Mouse (Mus musculus) limb, embryonic 11.5 days (tissue): ENCODE results near the gene Bicc1. TPM values are rescaled to one million over a fixed set of nuclear protein-coding genes. Genes with fewer than 3 reads are reported as not detected.

Experiments
- ATAC-seq: fragments of 200-750 bp; cut with Nextera tagmentation; 2 replicates; pipeline ENCODE4 v1.8.0; 2017; ENCODE audit warnings: low read depth; ENCODE audit not compliant: insufficient number of reproducible peaks, low FRiP score, low TSS enrichment
- DNase-seq: peaks from one replicate; pipeline ENCODE4 v3.0.0-alpha.2; 2015; ENCODE audit warnings: low spot score
- H3K27ac ChIP-seq: fragments of 300-500 bp; sonication (generic); replicated peaks from 2 replicates; pipeline ENCODE4 v1.5.1; 2014; ENCODE audit warnings: low read depth, mild to moderate bottlenecking, low read length
- H3K27me3 ChIP-seq: fragments of 300-500 bp; sonication (generic); 2 replicates; pipeline ENCODE4 v1.6.1; 2014; ENCODE audit warnings: mild to moderate bottlenecking, low read length, mixed read lengths; ENCODE audit not compliant: control insufficient read depth, insufficient read depth
- H3K36me3 ChIP-seq: fragments of 300-500 bp; sonication (generic); 2 replicates; pipeline ENCODE4 v1.6.1; 2014; ENCODE audit warnings: mild to moderate bottlenecking, low read length, moderate library complexity, mixed read lengths; ENCODE audit not compliant: control insufficient read depth, insufficient read depth
- H3K4me1 ChIP-seq: fragments of 300-500 bp; sonication (generic); 2 replicates; pipeline ENCODE4 v1.6.1; 2014; ENCODE audit warnings: low read length, mixed read lengths; ENCODE audit not compliant: control insufficient read depth, insufficient read depth
- H3K4me2 ChIP-seq: fragments of 300-500 bp; sonication (generic); 2 replicates; pipeline ENCODE4 v1.6.1; 2014; ENCODE audit warnings: low read depth, mild to moderate bottlenecking, moderate library complexity; ENCODE audit not compliant: severe bottlenecking
- H3K4me3 ChIP-seq: fragments of 300-500 bp; sonication (generic); 2 replicates; pipeline ENCODE4 v1.5.1; 2014; ENCODE audit warnings: low read depth, low read length
- H3K9ac ChIP-seq: fragments of 300-500 bp; sonication (generic); 2 replicates; pipeline ENCODE4 v1.6.1; 2014; ENCODE audit warnings: mild to moderate bottlenecking, low read length
- H3K9me3 ChIP-seq: fragments of 300-500 bp; sonication (generic); 2 replicates; pipeline ENCODE4 v1.6.1; 2016; ENCODE audit warnings: low read length; ENCODE audit not compliant: control insufficient read depth
- WGBS: fragments of 180-500 bp; shearing (Covaris S2); extraction: QIAGEN DNeasy Blood & Tissue Kit; methylation state at CpG from one replicate; pipeline ENCODE4 v1.1.7; 2014; 5-methylcytosine and 5-hydroxymethylcytosine counted together
- polyA plus RNA-seq: library from polyadenylated mRNA; unstranded; fragments of >200 nt; fragmentation: Nextera tagmentation; extraction: Ambion mirVana; gene quantifications from 2 replicates; pipeline ENCODE4 v1.2.1, GENCODE M21; 2014

Bicc1 gene
- polyA plus RNA-seq, 1 experiment from 2014 or later, result 8.5 TPM

- H3K9me3 ChIP-seq, result no peaks in the 10 kb centered on the region
- no peaks in the 10 kb centered on the region for H3K4me1 ChIP-seq
- H3K27ac ChIP-seq, result no peak overlapping the region
- WGBS, result 85% methylated on average over 11 of the region's 11 CpGs
- DNase-seq, result no peak
- H3K4me2 ChIP-seq, result no peak overlapping the region
- no peaks in the 10 kb centered on the region for H3K27me3 ChIP-seq
- no peak overlapping the region for H3K9ac ChIP-seq
- H3K4me3 ChIP-seq, result no peak overlapping the region
- H3K36me3 ChIP-seq, result no peaks in the 10 kb centered on the region
- ATAC-seq, result no peak
These were observed 33.4 kb upstream of the Bicc1 start for GRCm38 (mm10) chr10:71192886-71193285.

- WGBS, result 91% methylated on average over 4 of the region's 4 CpGs
- Histone ChIP-seq H3K4me2 (no peak overlapping the region), H3K36me3 (no peaks in the 10 kb centered on the region), H3K27ac (no peak overlapping the region), H3K27me3 (no peaks in the 10 kb centered on the region), H3K4me3 (no peak overlapping the region), H3K4me1 (no peaks in the 10 kb centered on the region), H3K9me3 (no peaks in the 10 kb centered on the region), H3K9ac (no peak overlapping the region)
- ATAC-seq (no peak), DNase-seq (no peak)
These were observed 29.2 kb upstream of the Bicc1 start for GRCm38 (mm10) chr10:71188681-71189080.

- H3K9ac ChIP-seq, result no peak overlapping the region
- H3K4me2 ChIP-seq, result no peak overlapping the region
- no peak for DNase-seq
- no peaks in the 10 kb centered on the region for H3K27me3 ChIP-seq
- H3K4me3 ChIP-seq, result no peak overlapping the region
- no peaks in the 10 kb centered on the region for H3K4me1 ChIP-seq
- no peak overlapping the region for H3K27ac ChIP-seq
- no peak for ATAC-seq
- no peaks in the 10 kb centered on the region for H3K36me3 ChIP-seq
- H3K9me3 ChIP-seq, result no peaks in the 10 kb centered on the region
- WGBS, result 92% methylated on average over 7 of the region's 7 CpGs
These were observed 25.6 kb upstream of the Bicc1 start for GRCm38 (mm10) chr10:71185059-71185458.

- ATAC-seq, result no peak
- no peak for DNase-seq
- no peaks in the 10 kb centered on the region for H3K36me3 ChIP-seq
- no peak overlapping the region for H3K4me3 ChIP-seq
- no peak overlapping the region for H3K4me2 ChIP-seq
- no peak overlapping the region for H3K27ac ChIP-seq
- no peaks in the 10 kb centered on the region for H3K27me3 ChIP-seq
- WGBS, result 65% methylated on average over 7 of the region's 7 CpGs
- no peaks in the 10 kb centered on the region for H3K9me3 ChIP-seq
- H3K9ac ChIP-seq, result no peak overlapping the region
- H3K4me1 ChIP-seq, result no peaks in the 10 kb centered on the region
These were observed 24.0 kb upstream of the Bicc1 start for GRCm38 (mm10) chr10:71183339-71184031.

- Histone ChIP-seq H3K9me3 (no peaks in the 10 kb centered on the region), H3K4me3 (no peak overlapping the region), H3K4me2 (no peak overlapping the region), H3K4me1 (no peaks in the 10 kb centered on the region), H3K9ac (no peak overlapping the region), H3K36me3 (no peaks in the 10 kb centered on the region), H3K27ac (no peak overlapping the region), H3K27me3 (no peaks in the 10 kb centered on the region)
- DNase-seq, result no peak
- ATAC-seq, result no peak
- 91% methylated on average over 4 of the region's 4 CpGs for WGBS
These were observed 22.4 kb upstream of the Bicc1 start for GRCm38 (mm10) chr10:71181931-71182330.

GRCm38 (mm10) chr10:71181091-71181490 lies 21.6 kb upstream of the Bicc1 start:
- no peak overlapping the region for H3K27ac ChIP-seq
- no peak overlapping the region for H3K4me3 ChIP-seq
- H3K4me1 ChIP-seq, result no peaks in the 10 kb centered on the region
- H3K9me3 ChIP-seq, result no peaks in the 10 kb centered on the region
- no peaks in the 10 kb centered on the region for H3K27me3 ChIP-seq
- H3K9ac ChIP-seq, result no peak overlapping the region
- WGBS, result 79% methylated on average over 2 of the region's 2 CpGs
- no peak for ATAC-seq
- H3K4me2 ChIP-seq, result no peak overlapping the region
- DNase-seq, result no peak
- H3K36me3 ChIP-seq, result no peaks in the 10 kb centered on the region

- 84% methylated on average over 2 of the region's 2 CpGs for WGBS
- Histone ChIP-seq H3K4me3 (no peak overlapping the region), H3K27me3 (no peaks in the 10 kb centered on the region), H3K4me1 (no peaks in the 10 kb centered on the region), H3K4me2 (no peak overlapping the region), H3K27ac (no peak overlapping the region), H3K9me3 (no peaks in the 10 kb centered on the region), H3K36me3 (no peaks in the 10 kb centered on the region), H3K9ac (no peak overlapping the region)
- ATAC-seq (no peak), DNase-seq (no peak)
These were observed 20.6 kb upstream of the Bicc1 start for GRCm38 (mm10) chr10:71180057-71180456.

GRCm38 (mm10) chr10:71177201-71177600 lies 17.7 kb upstream of the Bicc1 start:
- 90% methylated on average over 7 of the region's 7 CpGs for WGBS
- Histone ChIP-seq H3K4me1 (no peaks in the 10 kb centered on the region), H3K4me3 (no peak overlapping the region), H3K4me2 (no peak overlapping the region), H3K9me3 (no peaks in the 10 kb centered on the region), H3K9ac (no peak overlapping the region), H3K27ac (no peak overlapping the region), H3K36me3 (no peaks in the 10 kb centered on the region), H3K27me3 (no peaks in the 10 kb centered on the region)
- no peak for DNase-seq
- ATAC-seq, result no peak

- Histone ChIP-seq H3K36me3 (no peaks in the 10 kb centered on the region), H3K4me1 (no peaks in the 10 kb centered on the region), H3K9ac (no peak overlapping the region), H3K4me2 (no peak overlapping the region), H3K27ac (no peak overlapping the region), H3K9me3 (no peaks in the 10 kb centered on the region), H3K4me3 (no peak overlapping the region), H3K27me3 (no peaks in the 10 kb centered on the region)
- 80% methylated on average over 8 of the region's 8 CpGs for WGBS
- DNase-seq (no peak), ATAC-seq (no peak)
These were observed 16.8 kb upstream of the Bicc1 start for GRCm38 (mm10) chr10:71176341-71176740.
